Mouse (Mus musculus) thymus, postnatal 36 days (tissue): ENCODE measurements at regions not wholly inside any gene's neighbourhood (a gene's known extent, or its start where the extent isn't known, plus 50 kb on each side); places are given as distances from the start of the nearest gene placed in this dataset.
"Not testable (repeated sequence)": the region's sequence is repeated elsewhere in the genome, so short reads cannot be mapped to it uniquely, and the experiment has no call there.

Experiments
- DNase-seq, 2 experiments: peaks; one replicate each; pipeline ENCODE4 v3.0.0; 2022; ENCODE audit warnings: mixed read lengths in 2 of 2

GRCm38 (mm10) chr10:96253671-96254070 lies 117.3 kb downstream of the Gm5426 start:
- DNase-seq, result no peak

DNA sequence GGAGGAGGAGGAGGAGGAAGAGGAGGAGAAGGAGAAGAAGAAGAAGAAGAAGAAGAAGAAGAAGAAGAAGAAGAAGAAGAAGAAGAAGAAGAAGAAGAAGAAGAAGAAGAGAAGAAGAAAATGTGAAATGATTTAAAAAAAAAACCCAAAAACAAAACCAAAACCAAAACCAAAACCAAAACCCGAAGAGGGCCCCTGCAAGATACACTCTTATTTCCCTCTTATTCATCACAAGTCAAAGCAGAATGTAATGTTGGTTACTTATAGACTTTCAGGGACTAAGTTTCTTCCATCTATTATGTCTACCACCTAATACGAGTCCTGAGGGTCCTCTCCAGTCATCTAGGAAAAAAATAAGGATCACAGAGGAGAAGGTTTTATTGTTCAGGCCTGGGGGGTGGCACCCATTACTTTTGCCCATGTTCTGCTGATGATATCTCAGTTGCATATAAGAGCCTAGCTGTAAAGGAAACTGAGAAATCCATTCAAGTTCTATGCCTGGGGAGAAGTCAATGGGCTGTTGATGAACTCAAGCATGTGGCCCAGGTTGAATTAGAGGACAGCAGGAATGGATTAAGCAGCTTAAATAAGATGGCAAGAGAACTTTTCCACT lies 118.0 kb downstream of the Gm5426 start:
- DNase-seq, result no peak

DNA sequence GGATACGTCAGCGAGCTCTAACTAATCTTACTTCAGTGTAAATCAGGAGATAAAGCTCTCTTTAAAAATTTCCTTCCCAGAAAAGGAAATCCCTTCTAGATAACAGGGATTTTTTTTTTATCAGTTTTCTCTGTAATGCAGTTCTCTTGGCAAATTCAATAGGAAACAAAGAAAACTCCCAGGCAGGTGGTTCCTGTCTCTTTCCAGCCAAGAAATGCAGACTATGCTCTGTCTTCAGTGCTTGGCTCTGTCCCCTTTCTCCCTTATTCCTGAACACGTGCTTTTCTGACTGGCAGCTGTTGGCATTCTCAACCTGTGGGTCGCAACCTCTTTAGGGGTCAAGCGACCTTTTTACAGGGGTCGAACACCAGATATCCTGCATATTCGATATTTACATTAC lies 121.5 kb downstream of the Gm5426 start:
- DNase-seq, result no peak

- no peak for DNase-seq
Measured at GRCm38 (mm10) chr10:96259242-96259641, 122.8 kb downstream of the Gm5426 start.

DNA sequence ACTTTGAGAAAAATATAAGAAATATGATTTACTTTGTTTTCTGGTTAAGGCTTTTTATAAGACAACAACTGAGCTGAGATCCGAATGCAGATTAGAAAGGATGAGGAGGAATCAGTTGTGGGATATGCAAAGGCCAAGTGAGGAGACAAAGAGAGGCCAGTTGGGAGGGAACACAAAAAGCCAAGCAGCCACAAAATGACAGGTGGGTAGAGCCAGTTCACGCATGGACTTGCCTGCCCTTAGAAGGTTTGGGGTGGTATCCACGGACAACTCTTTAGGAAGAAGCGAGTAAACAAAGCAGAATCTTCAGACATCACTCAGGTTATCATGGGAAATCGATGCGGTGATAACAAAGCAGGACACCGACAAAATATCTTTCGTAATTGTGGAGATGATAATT lies 123.2 kb downstream of the Gm5426 start:
- DNase-seq, result no peak

DNA sequence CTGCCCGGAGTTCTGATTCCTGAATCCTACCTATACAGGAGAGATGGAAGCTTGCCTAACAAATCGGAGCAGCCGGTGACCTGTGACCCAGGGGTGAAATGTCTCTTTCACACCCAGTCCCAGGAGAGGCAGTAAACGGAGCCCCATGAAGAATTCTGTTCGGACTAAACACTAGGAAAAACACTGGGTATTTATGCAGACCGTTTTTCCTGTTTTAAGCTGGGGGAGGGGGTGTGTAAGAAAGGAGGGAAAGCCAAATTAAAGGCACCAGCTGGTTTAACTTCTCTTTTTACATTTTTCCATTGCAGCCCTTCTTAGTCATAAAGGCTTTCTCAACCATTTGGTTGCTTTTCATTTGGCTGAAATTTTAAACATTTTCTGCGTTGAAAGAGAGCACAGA lies 127.1 kb downstream of the Gm5426 start:
- no peak for DNase-seq

- no peak for DNase-seq
Measured at GRCm38 (mm10) chr10:96264433-96264832, 128.0 kb downstream of the Gm5426 start.

DNA sequence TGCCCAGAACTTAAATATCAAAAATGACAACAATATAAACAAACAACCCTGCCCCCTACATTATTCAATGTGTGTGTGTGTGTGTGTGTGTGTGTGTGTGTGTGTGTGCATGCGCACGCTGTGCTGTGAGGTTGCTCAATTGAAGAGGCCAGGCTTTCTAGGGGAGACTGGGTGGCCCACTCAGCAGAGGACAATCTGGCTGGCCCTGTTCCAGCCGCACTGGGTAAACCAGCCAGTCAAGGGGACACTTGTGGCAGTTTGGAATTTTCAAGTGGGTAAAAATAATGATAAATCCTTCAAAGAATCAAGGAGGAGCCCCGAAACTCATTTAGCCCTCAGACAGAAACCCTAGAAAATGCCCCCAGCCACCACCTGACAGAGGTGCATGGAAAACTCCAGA lies 128.5 kb downstream of the Gm5426 start:
- no peak for DNase-seq

DNA sequence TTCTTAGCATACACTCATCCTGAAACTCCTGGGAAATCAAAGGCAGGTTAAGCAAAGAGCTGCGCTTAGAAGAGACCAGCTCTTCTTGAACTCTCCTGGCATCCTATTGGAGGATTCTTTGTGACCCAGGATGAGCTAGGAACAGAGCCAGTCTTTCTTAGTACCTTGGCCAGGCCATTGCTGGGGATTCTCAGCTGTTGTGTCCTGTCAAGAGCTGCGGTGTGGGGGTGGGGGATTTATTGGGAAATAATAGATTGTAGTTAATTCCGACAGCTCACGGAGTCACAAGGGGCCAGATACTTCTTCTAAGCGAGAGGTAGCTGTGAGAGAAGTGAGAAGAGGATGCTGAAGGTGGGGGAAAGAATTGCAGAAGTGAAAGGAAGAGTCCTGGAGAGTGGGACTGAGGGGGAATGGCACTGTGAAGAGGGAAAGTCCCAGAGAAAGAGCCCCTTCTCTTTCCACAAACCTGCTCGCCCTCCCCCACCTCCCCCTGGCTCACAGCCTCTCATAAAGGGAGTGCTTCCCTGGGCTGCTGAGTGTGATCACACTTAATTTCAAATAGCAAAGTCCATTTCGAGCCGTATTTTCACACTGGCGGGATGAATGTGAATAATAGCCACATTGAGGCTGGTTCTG lies 129.8 kb downstream of the Gm5426 start:
- no peak for DNase-seq

GRCm38 (mm10) chr10:96267603-96268002 lies 131.2 kb downstream of the Gm5426 start:
- no peak for DNase-seq

- peak; percentile 13 to 23 for DNase-seq
Measured at GRCm38 (mm10) chr10:96273607-96274365, 137.4 kb downstream of the Gm5426 start.

- DNase-seq, result no peak
Measured at GRCm38 (mm10) chr10:96280149-96280548, 143.7 kb downstream of the Gm5426 start.

DNA sequence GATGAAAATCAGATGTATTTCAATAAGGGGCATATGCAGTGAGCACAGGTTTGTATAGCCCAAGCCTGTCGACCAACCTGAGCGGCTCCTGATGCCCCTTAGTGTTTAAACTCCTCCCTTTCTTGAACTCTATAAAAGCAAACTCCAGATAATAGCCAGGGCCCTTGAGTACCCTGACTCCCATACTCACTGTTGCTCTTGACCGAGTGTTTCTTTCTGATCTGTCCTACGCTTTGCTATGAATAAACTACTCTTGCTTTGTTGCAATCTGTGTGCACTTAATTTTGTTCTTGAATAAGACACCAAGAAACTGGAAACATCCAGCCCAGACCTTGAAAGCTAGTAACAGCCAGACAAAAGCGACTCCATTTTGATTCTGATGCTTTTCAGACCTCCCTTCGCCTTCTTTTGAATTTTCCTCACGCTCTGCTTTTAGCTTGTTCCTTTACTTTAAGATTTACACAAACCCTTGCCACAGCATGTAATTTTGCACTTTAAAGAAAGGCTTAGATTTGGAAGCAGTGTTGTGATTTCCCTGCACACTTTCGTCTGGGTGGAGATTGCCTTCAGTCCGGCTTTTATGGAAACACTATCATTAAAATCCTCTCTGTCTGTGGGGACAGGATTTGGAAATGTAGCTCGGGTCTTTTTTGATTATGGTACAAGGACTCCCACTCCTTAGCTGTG lies 149.1 kb downstream of the Gm5426 start:
- DNase-seq, result no peak

GRCm38 (mm10) chr10:96286094-96286485 lies 149.7 kb downstream of the Gm5426 start:
- no peak for DNase-seq

GRCm38 (mm10) chr10:96289005-96289404 lies 152.6 kb downstream of the Gm5426 start:
- DNase-seq, result not testable (repeated sequence)

GRCm38 (mm10) chr10:96293622-96294021 lies 157.2 kb downstream of the Gm5426 start:
- DNase-seq, result no peak

DNA sequence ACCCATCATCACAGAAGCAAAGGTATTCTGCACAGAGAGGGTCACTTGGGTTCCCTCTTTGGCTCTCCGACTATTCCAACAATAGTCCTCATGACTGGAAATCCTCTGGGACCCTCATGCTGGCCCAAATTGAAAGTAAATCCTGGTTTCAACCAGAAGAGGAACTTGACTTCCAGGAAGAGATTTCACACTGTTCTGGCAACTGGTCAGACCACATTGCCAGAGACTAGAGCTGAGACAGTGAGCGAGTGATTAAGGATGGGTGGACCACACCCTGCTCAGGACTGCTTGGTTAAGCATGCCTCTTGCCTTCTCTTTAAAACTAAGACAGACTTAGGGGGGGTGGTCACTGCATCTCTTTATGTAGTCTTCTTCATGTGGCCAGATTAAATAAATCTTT lies 158.3 kb downstream of the Gm5426 start:
- DNase-seq, result no peak

DNA sequence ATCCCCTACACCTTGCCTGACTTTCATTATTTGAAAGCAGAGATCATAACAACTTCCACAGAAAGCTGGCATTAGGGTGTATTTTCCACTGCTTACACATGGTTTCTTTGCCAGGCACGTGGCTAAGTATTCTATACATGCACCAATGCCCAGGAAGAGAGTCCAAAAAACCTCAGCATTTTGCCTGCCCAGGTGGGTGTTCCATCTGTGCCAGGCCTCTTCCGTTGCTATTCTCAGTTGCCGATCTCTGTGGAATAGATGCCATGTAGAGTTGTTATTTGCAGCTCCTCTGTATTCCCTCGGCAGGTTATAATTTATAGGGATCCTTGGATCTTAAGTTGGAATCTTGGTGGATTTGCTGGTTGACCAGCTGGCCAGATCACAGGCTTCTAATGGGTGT lies 161.3 kb downstream of the Gm5426 start:
- DNase-seq, result no peak

DNA sequence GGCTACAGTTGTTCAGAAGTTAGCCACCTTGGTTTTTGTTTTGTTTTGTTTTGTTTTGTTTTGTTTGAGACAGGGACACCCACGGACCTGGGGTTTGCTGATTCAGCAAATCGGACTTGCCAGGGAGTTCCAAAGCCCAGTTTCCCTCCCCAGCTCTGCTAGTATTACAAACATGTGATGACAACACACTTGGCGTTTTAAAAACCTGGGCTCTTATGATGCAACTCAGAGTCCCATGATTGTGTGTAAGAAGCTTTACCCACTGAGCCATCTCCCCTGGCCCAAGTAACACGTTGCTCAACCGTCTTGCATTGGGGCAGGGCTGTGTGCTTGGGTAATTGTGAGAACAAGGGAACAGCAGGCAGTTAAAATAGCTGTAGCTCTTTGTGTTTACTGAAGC lies 162.2 kb downstream of the Gm5426 start:
- DNase-seq, result no peak

- no peak for DNase-seq
Measured at GRCm38 (mm10) chr10:96305701-96306100, 169.3 kb downstream of the Gm5426 start.

DNA sequence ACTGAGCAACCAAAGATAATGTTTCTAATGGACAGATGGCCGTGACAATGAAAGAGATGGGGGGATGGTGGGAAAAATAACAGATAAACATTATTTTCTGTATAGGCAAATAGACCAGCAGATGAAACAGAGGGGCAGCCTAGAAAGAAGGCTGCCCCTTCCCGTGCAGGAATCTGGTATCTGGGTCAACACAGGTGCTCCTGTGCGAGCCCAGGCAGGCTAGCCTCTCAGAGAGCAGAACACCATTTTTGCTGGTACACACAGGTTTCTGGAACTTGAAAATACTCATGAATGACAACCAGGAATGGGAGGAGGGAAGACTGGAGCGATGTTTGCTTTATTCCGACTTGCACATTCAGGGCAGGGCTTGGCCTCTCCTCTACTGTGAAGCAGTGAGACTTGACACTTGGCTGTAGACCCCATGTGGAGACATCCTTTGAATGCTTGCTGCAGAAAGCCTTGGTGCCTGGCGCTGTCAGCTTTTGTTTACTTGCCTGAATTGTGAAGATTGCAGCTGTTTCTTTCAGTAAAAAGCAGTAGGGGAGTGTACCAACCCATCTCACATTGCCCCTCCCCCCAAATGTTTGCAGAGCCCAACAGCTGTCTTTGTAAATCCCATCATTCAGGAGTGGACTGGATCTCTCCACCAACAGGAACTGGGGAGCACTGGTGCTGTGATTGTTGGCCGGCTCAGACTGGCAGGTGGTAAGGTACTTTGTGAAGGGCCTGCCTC lies 172.5 kb downstream of the Gm5426 start:
- no peak for DNase-seq

GRCm38 (mm10) chr10:96309766-96310165 lies 173.4 kb downstream of the Gm5426 start:
- DNase-seq, result no peak

GRCm38 (mm10) chr10:96325297-96325696 lies 188.9 kb downstream of the Gm5426 start:
- peak in 1 of 2 experiments; percentile 15 for DNase-seq
